ENCODE assay signal across 7 mouse cellular contexts in genomic region chr11:54437310-54437822, GRCm38 (mm10). TPM values are rescaled to one million over a fixed set of nuclear protein-coding genes. Genes with fewer than 3 reads are reported as not detected.
A peak's percentile ranks its signal among the peaks of the same experiment; 100 is the strongest.
DNase-seq lines count a peak whose midpoint lies in the region; ATAC-seq lines count a peak whose summit lies in the region.

No protein-coding gene starts in this region.

- peak; percentile 92 for DNase-seq in 416B (ENCODE audit: low read depth)
- DNase-seq in CD4-positive helper T cell, adult 2 months (ENCODE audit: low read depth, low spot score), result peak; percentile 71
- DNase-seq in forebrain, embryonic 14.5 days (ENCODE audit: low spot score), result no peak
- DNase-seq in liver, embryonic 13.5 days, result no peak
- DNase-seq in ovary, postnatal 10 days (ENCODE audit: low spot score), result no peak
- no peak for DNase-seq in cerebellum, postnatal 4 days (ENCODE audit: low spot score in 2 of 2)

- no peaks in the 10 kb centered on the region for H3K27me3 ChIP-seq in forebrain, embryonic 14.5 days (replicated peaks; ENCODE audit: control insufficient read depth, insufficient read depth, low read length)
- H3K27me3 ChIP-seq in liver, embryonic 13.5 days, result no peaks in the 10 kb centered on the region
- H3K27me3 ChIP-seq in stomach, embryonic 16.5 days (ENCODE audit: control insufficient read depth, insufficient read depth, low read length), result no peaks in the 10 kb centered on the region

- no peaks in the 10 kb centered on the region for H3K9me3 ChIP-seq in forebrain, embryonic 14.5 days (replicated peaks; ENCODE audit: control insufficient read depth, low read length)
- H3K9me3 ChIP-seq in liver, embryonic 13.5 days (replicated peaks), result no peaks in the 10 kb centered on the region
- no peaks in the 10 kb centered on the region for H3K9me3 ChIP-seq in stomach, embryonic 16.5 days (replicated peaks; ENCODE audit: control insufficient read depth, low read length)

- peak overlapping the region; percentile 92 for H3K4me3 ChIP-seq in forebrain, embryonic 14.5 days (ENCODE audit: low read depth, low read length)
- H3K4me3 ChIP-seq in liver, embryonic 13.5 days (replicated peaks), result peak overlapping the region; percentile 97
- peak overlapping the region; percentile 96 for H3K4me3 ChIP-seq in stomach, embryonic 16.5 days (replicated peaks; ENCODE audit: low read length)

- ATAC-seq in forebrain, embryonic 14.5 days, result no peak
- ATAC-seq in liver, embryonic 13.5 days (ENCODE audit: low read depth), result no peak
- ATAC-seq in stomach, embryonic 16.5 days (ENCODE audit: insufficient read depth, low FRiP score), result no peak

- H3K27ac ChIP-seq in forebrain, embryonic 14.5 days (ENCODE audit: low read depth, low read length), result no peak overlapping the region
- H3K27ac ChIP-seq in liver, embryonic 13.5 days, result no peak overlapping the region
- 0 out of 2 replicates have a peak overlapping the region, but pooled peaks have one; percentile 42 for H3K27ac ChIP-seq in stomach, embryonic 16.5 days (ENCODE audit: low read length)

- 65% methylated on average over 8 of the region's 8 CpGs for WGBS in forebrain, embryonic 14.5 days
- 27% methylated on average over 8 of the region's 8 CpGs for WGBS in liver, embryonic 13.5 days (ENCODE audit: insufficient replicate concordance)
- 38% methylated on average over 8 of the region's 8 CpGs for WGBS in stomach, embryonic 16.5 days

- peaks cover 16% of the 10 kb centered on the region for H3K4me1 ChIP-seq in forebrain, embryonic 14.5 days (ENCODE audit: control insufficient read depth, insufficient read depth, low read length)
- H3K4me1 ChIP-seq in liver, embryonic 13.5 days (replicated peaks), result peaks cover 36% of the 10 kb centered on the region
- H3K4me1 ChIP-seq in stomach, embryonic 16.5 days (ENCODE audit: control insufficient read depth, insufficient read depth, low read length), result peaks cover 4% of the 10 kb centered on the region; the same call in 1 of the 2 replicates

- H3K36me3 ChIP-seq in forebrain, embryonic 14.5 days (ENCODE audit: control insufficient read depth, insufficient read depth, low read length), result no peaks in the 10 kb centered on the region
- no peaks in the 10 kb centered on the region for H3K36me3 ChIP-seq in liver, embryonic 13.5 days
- H3K36me3 ChIP-seq in stomach, embryonic 16.5 days (ENCODE audit: control insufficient read depth, insufficient read depth, low read length), result no peaks in the 10 kb centered on the region

- peak overlapping the region; percentile 40 for H3K4me2 ChIP-seq in forebrain, embryonic 14.5 days (ENCODE audit: low read length)
- peak overlapping the region; percentile 63 for H3K4me2 ChIP-seq in liver, embryonic 13.5 days
- peak overlapping the region; percentile 39 for H3K4me2 ChIP-seq in stomach, embryonic 16.5 days (ENCODE audit: low read depth, low read length)

- H3K9ac ChIP-seq in forebrain, embryonic 14.5 days (ENCODE audit: low read length), result peak overlapping the region; percentile 64
- H3K9ac ChIP-seq in liver, embryonic 13.5 days, result peak overlapping the region; percentile 65
- peak overlapping the region; percentile 70 for H3K9ac ChIP-seq in stomach, embryonic 16.5 days (ENCODE audit: low read length)

RNA-seq across cellular contexts. Expression of gene Fnip1, which starts 0.6 kb away (rescaled TPM):
- polyA plus RNA-seq in forebrain, embryonic 14.5 days (2014; fragmentation: Nextera tagmentation; extraction: Ambion mirVana), result 13.0 and 15.1 TPM in 2 replicates
- polyA plus RNA-seq in liver, embryonic 13.5 days (2015; fragmentation: Nextera tagmentation; extraction: Ambion mirVana), result 3.2 and 4.6 TPM in 2 replicates
- 12.4 and 13.4 TPM in 2 replicates for polyA plus RNA-seq in stomach, embryonic 16.5 days (2015; fragmentation: Nextera tagmentation; extraction: Ambion mirVana)

Comparison
In these comparisons a context has a peak if more than half of its experiments do, and no peak if none do; other contexts are left out.
1. DNase-seq: peak in 416B (single experiment) and CD4-positive helper T cell, adult 2 months (single experiment); none in forebrain, embryonic 14.5 days (single experiment), liver, embryonic 13.5 days (single experiment), ovary, postnatal 10 days (single experiment) and cerebellum, postnatal 4 days (0 of 2).
2. Peak in every context shown above with its lines, with median percentiles within 50 percentile points of each other: H3K4me2 ChIP-seq, H3K4me3 ChIP-seq and H3K9ac ChIP-seq.